Mouse (Mus musculus): Measurements from ENCODE around the gene Nat8f3. TPM values are rescaled to one million over a fixed set of nuclear protein-coding genes. Genes with fewer than 3 reads are reported as not detected.
"Not testable (repeated sequence)": the region's sequence is repeated elsewhere in the genome, so short reads cannot be mapped to it uniquely, and the experiment has no call there.

Nat8f3 gene
- polyA plus RNA-seq, 1 experiment from 2014 or later = 0.48 TPM

GRCm38 (mm10) chr6:85713105-85713504 is 52.4 kb downstream of the Nat8f3 start, which contains the start of gene Nat8f7:
TSS of gene Nat8f7 (minus strand) at chr6:85713205.
- not testable (repeated sequence) for H3K36me3 ChIP-seq (ENCODE audit: control insufficient read depth, insufficient read depth); H3K9ac ChIP-seq (replicated peaks; ENCODE audit: low read depth, low read length); H3K27me3 ChIP-seq (replicated peaks; ENCODE audit: control insufficient read depth, insufficient read depth, low read length); H3K4me1 ChIP-seq (replicated peaks; ENCODE audit: control insufficient read depth, insufficient read depth, low read length); H3K4me3 ChIP-seq (replicated peaks; ENCODE audit: low read length); H3K9me3 ChIP-seq (ENCODE audit: control insufficient read depth, low read length); H3K27ac ChIP-seq (ENCODE audit: low read length); ATAC-seq; H3K4me2 ChIP-seq (ENCODE audit: low read length)
- 81% methylated on average over 9 of the region's 10 CpGs for WGBS

- not testable (repeated sequence) for H3K4me2 ChIP-seq (ENCODE audit: low read length); H3K36me3 ChIP-seq (ENCODE audit: control insufficient read depth, insufficient read depth); H3K9ac ChIP-seq (replicated peaks; ENCODE audit: low read depth, low read length); H3K4me1 ChIP-seq (replicated peaks; ENCODE audit: control insufficient read depth, insufficient read depth, low read length); H3K27ac ChIP-seq (ENCODE audit: low read length); H3K9me3 ChIP-seq (ENCODE audit: control insufficient read depth, low read length); H3K27me3 ChIP-seq (replicated peaks; ENCODE audit: control insufficient read depth, insufficient read depth, low read length); H3K4me3 ChIP-seq (replicated peaks; ENCODE audit: low read length); ATAC-seq
- 56% methylated on average over 1 of the region's 1 CpGs for WGBS
These were observed 55.9 kb downstream of the Nat8f3 start for GRCm38 (mm10) chr6:85709607-85710006.

GRCm38 (mm10) chr6:85709206-85709605 is 56.3 kb downstream of the Nat8f3 start:
- H3K4me1 ChIP-seq (replicated peaks; ENCODE audit: control insufficient read depth, insufficient read depth, low read length); H3K36me3 ChIP-seq (ENCODE audit: control insufficient read depth, insufficient read depth); H3K9ac ChIP-seq (replicated peaks; ENCODE audit: low read depth, low read length); ATAC-seq; H3K4me2 ChIP-seq (ENCODE audit: low read length); H3K9me3 ChIP-seq (ENCODE audit: control insufficient read depth, low read length); H3K27ac ChIP-seq (ENCODE audit: low read length); H3K4me3 ChIP-seq (replicated peaks; ENCODE audit: low read length); H3K27me3 ChIP-seq (replicated peaks; ENCODE audit: control insufficient read depth, insufficient read depth, low read length): not testable (repeated sequence)
- whole genome bisulfite sequencing = 95% methylated on average over 5 of the region's 5 CpGs

- not testable (repeated sequence) for H3K9ac ChIP-seq (replicated peaks; ENCODE audit: low read depth, low read length); H3K27ac ChIP-seq (ENCODE audit: low read length); H3K9me3 ChIP-seq (ENCODE audit: control insufficient read depth, low read length); ATAC-seq; H3K4me1 ChIP-seq (replicated peaks; ENCODE audit: control insufficient read depth, insufficient read depth, low read length); H3K27me3 ChIP-seq (replicated peaks; ENCODE audit: control insufficient read depth, insufficient read depth, low read length); H3K36me3 ChIP-seq (ENCODE audit: control insufficient read depth, insufficient read depth); H3K4me3 ChIP-seq (replicated peaks; ENCODE audit: low read length); H3K4me2 ChIP-seq (ENCODE audit: low read length)
- WGBS = 79% methylated on average over 2 of the region's 4 CpGs
These were observed 63.6 kb downstream of the Nat8f3 start for GRCm38 (mm10) chr6:85701943-85702342.

Small RNA genes lying within 50 kb of the gene (microRNA-seq; reads per million reads assigned to microRNA genes)
- gene Gm27317 (not detected), gene Mir6375 (not detected)

Other genes with a start within 250 kb of the Nat8f3 start
- gene Alms1, start 178.2 kb downstream of the Nat8f3 start, polyA plus RNA-seq (2015; fragmentation: Nextera tagmentation; extraction: Ambion mirVana) = 4.8 and 6.2 TPM in 2 replicates
- gene Nat8f7, start 52.5 kb downstream of the Nat8f3 start, polyA plus RNA-seq (2015; fragmentation: Nextera tagmentation; extraction: Ambion mirVana) = 0.11 TPM in 1 of 2 replicates, not detected in the other
- not detected in 2 replicates for gene Nat8f6, start 55.2 kb upstream of the Nat8f3 start, polyA plus RNA-seq (2015; fragmentation: Nextera tagmentation; extraction: Ambion mirVana)
- not detected in 2 replicates for gene Nat8f5, start 55.2 kb upstream of the Nat8f3 start, polyA plus RNA-seq (2015; fragmentation: Nextera tagmentation; extraction: Ambion mirVana)
- gene Nat8, start 66.3 kb upstream of the Nat8f3 start, polyA plus RNA-seq (2015; fragmentation: Nextera tagmentation; extraction: Ambion mirVana) = not detected in 2 replicates
- not detected in 2 replicates for gene Nat8f2, start 103.4 kb upstream of the Nat8f3 start, polyA plus RNA-seq (2015; fragmentation: Nextera tagmentation; extraction: Ambion mirVana)
- 6.3 and 6.5 TPM in 2 replicates for gene Nat8f4, start 139.1 kb upstream of the Nat8f3 start, polyA plus RNA-seq (2015; fragmentation: Nextera tagmentation; extraction: Ambion mirVana)
- gene Tprkb, start 146.1 kb upstream of the Nat8f3 start, polyA plus RNA-seq (2015; fragmentation: Nextera tagmentation; extraction: Ambion mirVana) = 50.4 and 57.0 TPM in 2 replicates
- gene Nat8f1, start 149.9 kb upstream of the Nat8f3 start, polyA plus RNA-seq (2015; fragmentation: Nextera tagmentation; extraction: Ambion mirVana) = 12.3 and 12.4 TPM in 2 replicates
- gene Dusp11, start 195.9 kb upstream of the Nat8f3 start, polyA plus RNA-seq (2015; fragmentation: Nextera tagmentation; extraction: Ambion mirVana) = 42.4 and 56.3 TPM in 2 replicates

Data from forebrain, embryonic 16.5 days (tissue).